Mouse (Mus musculus) heart, adult 2 months (tissue): ENCODE data around the gene Lce3e.

Experiments
- CTCF ChIP-seq: fragments of 200-600 bp; IDR thresholded peaks from 2 replicates; pipeline ENCODE4 v1.8.1; 2022; ENCODE audit warnings: antibody characterized with exemption, mild to moderate bottlenecking, moderate library complexity
- EP300 ChIP-seq: fragments of 200-500 bp; IDR thresholded peaks from 2 replicates; pipeline ENCODE4 v1.6.1; 2011; ENCODE audit warnings: low read depth, low read length, control low read depth; ENCODE audit not compliant: insufficient read depth

- TF ChIP-seq CTCF (peak; percentile 86), EP300 (no peak)
Measured at GRCm38 (mm10) chr3:92998691-92999090, 31.8 kb downstream of the Lce3e start.
